Mouse (Mus musculus): ENCODE measurements at regions not wholly inside any gene's neighbourhood (a gene's known extent, or its start where the extent isn't known, plus 50 kb on each side); places are given as distances from the start of the nearest gene placed in this dataset.

DNA sequence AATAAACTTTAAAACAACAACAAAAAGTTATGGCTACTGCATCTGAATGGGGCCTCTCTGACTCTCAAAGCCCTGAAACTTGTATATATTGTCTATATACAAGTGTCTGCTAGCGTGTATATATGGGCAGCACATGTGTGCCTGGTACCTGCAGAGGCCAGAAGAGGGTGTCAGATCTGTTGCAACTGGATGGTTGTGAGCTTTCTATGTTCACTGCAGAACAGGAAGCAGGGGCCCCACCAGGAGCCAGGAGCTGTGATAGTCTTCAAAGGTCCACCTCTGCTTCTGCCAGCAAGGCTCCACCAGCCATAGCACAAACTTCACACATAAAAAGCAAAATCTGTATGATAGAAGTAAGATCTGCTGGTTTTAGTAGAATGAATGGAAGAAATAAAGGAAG lies 297.1 kb upstream of the Rnaseh2b start:
- DNase-seq (ENCODE audit: low spot score) = no peak

GRCm38 (mm10) chr14:61997736-61998135 lies 294.7 kb upstream of the Rnaseh2b start:
- DNase-seq (ENCODE audit: low spot score) = no peak

- DNase-seq (ENCODE audit: low spot score) = no peak
Measured at GRCm38 (mm10) chr14:61998259-61998658, 294.1 kb upstream of the Rnaseh2b start.

DNA sequence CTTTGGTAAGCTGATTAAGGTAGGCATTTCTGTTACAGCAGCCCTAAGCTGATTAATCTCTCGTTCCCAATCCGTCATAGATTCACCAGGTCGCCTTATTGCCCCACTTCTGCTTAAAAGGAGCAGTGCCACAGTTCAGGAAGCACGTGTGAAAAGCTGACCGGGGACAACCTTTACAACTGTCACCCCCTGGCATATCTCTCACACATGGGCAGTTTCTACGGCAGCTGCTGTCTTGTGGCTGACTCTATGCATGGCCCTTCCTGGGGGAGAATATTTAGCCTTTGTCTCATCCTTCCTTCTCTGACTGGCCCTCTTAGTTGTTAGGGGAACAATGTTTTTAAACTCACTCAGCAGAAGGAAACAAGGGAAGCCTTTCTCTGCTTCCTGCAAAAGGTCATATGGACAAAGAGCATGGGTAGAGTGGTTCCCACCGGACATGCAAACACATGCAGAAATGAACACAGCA lies 290.9 kb upstream of the Rnaseh2b start:
- DNase-seq (ENCODE audit: low spot score) = no peak

GRCm38 (mm10) chr14:62002131-62002530 lies 290.3 kb upstream of the Rnaseh2b start:
- DNase-seq (ENCODE audit: low spot score) = no peak

GRCm38 (mm10) chr14:62003013-62003781 lies 289.2 kb upstream of the Rnaseh2b start:
- peak; percentile 9 for DNase-seq (ENCODE audit: low spot score)

DNA sequence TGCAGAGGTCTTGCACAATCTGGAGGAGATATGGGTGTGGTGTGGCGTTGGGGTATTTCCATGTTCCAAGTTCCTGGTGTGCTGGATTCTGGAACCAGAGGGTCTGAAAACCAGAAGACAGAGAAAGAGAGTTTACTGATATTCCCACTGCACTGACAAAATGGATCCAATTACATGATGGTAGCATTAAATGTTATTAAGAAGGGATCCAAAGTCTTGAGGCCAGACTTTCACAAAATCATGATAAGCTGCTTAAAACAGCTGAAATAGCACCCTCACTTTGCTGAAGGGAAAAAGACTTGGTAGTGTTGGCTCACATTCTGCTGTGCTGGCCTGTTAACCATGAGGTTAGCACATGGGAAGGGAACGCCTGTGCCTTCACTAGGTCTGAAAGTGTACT lies 288.6 kb upstream of the Rnaseh2b start:
- peak; percentile 10 for DNase-seq (ENCODE audit: low spot score)

GRCm38 (mm10) chr14:62008707-62009106 lies 283.7 kb upstream of the Rnaseh2b start:
- DNase-seq (ENCODE audit: low spot score) = no peak

GRCm38 (mm10) chr14:62018804-62019203 lies 273.6 kb upstream of the Rnaseh2b start:
- DNase-seq (ENCODE audit: low spot score) = no peak

DNA sequence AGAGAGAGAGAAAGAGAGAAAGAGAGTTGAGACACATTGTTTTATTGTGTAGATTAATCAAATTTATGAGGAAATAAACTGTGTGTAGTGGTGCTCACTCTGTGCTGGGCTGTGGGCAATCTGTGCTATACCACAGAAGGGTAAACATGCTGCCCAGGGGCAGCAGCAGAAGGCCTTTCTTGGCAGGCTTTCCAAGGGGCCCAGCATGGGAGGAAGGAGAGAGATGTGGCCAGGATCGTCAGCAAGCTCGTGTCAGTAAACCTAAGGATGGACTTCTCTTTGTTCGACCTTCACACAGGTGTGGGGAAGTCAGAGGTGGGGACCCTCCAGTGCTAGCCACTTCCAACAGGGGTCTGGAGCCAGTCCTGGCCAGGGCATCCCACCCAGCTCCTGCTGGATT lies 271.4 kb upstream of the Rnaseh2b start:
- no peak for DNase-seq (ENCODE audit: low spot score)

GRCm38 (mm10) chr14:62022193-62022592 lies 270.2 kb upstream of the Rnaseh2b start:
- DNase-seq (ENCODE audit: low spot score) = no peak

DNA sequence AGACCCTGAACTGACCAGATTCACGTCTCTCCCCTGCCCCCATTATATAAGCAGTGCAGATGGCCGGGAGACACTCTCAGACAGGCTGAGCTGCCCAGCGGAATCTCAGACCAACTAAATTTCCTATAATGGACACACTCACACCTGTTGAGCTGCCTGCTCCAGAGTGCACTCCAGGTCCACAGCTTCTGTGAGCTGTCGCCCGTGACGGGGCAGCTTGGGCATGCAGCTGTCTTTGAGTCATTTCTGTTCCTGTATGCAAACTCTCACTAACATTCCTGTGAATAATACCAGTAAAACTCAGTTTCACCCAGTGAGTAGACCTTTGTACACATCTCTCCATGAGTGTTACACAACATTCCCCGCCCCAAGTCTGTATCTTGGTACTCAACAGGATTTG lies 269.4 kb upstream of the Rnaseh2b start:
- no peak for DNase-seq (ENCODE audit: low spot score)

GRCm38 (mm10) chr14:62027751-62028279 lies 264.6 kb upstream of the Rnaseh2b start:
- DNase-seq (ENCODE audit: low spot score) = no peak

DNA sequence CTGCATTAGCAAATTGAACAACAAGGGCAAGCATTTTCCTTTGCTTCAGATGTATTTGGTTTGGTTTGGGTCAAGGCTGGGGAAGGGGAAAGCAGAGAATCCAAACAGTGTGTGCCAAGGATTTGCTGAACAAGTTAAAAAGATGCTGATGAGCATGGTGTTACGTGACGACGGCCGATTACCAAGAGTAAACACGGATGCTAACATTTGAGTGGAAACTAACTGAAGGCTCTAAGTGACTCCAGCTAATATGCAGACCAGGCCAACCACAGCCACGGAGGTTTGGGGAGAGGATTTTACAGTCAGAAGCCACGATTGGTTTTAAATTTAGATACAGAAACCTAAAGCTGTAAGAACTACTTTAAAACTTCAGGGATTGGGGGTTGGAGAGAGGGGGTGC lies 262.3 kb upstream of the Rnaseh2b start:
- DNase-seq (ENCODE audit: low spot score) = no peak

DNA sequence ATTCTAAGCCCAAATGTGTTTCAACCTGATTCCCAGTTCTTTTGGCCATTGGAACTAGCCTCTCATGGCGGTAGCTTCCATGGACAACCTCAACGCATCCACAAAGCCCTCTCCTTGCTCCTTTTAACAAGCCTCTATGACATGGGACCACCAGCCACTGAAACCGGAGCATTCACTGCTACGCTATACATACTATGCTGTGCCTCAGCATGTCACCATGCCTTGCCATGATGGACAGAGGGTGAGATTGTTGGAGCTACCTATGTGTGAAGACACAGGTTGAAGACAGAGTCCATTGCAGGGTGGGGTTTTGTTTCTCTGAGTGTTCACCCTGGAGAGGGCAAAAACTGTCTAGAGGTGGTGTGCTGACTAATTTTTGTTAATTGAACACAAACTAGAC lies 258.7 kb upstream of the Rnaseh2b start:
- DNase-seq (ENCODE audit: low spot score) = no peak

DNA sequence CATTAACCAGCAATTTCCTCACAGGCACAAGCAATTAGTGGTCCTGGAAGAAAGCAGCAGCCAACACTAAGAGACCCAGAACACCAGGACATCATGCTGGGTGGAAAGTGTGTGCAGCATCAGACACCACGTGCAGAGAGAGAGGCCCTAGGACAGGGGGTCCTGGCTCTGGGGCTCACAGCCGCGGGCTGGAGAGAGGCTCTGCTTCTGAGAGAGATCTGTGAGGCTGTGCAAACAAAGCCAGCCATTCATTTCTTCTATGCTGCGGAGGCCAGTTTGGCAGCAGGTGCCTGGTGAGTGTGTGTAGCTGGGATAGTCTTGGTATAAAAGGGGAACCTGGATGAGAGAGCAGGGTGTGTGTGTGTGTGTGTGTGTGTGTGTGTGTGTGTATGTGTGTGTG lies 257.7 kb upstream of the Rnaseh2b start:
- DNase-seq (ENCODE audit: low spot score) = no peak

GRCm38 (mm10) chr14:62035416-62035815 lies 257.0 kb upstream of the Rnaseh2b start:
- no peak for DNase-seq (ENCODE audit: low spot score)

- DNase-seq (ENCODE audit: low spot score) = no peak
Measured at GRCm38 (mm10) chr14:62037514-62037913, 254.9 kb upstream of the Rnaseh2b start.

DNA sequence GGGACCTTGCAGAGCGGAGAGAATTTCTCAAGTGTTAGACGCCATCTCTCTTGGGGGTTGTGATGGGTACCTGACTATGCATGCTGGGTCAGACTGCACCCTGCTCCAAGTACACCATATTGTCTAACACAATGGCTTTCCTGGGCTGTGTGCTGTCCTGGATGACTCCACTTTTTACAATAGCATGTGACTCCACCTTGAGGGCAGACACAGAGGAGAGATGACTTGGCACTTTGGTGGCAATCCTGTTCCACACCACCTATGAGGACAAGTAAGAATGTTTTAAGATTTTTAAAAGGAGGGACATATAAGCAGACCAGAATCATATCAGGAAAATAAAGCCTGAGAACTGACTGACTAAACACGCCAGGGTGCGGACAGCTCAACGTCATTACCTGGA lies 254.5 kb upstream of the Rnaseh2b start:
- no peak for DNase-seq (ENCODE audit: low spot score)

DNA sequence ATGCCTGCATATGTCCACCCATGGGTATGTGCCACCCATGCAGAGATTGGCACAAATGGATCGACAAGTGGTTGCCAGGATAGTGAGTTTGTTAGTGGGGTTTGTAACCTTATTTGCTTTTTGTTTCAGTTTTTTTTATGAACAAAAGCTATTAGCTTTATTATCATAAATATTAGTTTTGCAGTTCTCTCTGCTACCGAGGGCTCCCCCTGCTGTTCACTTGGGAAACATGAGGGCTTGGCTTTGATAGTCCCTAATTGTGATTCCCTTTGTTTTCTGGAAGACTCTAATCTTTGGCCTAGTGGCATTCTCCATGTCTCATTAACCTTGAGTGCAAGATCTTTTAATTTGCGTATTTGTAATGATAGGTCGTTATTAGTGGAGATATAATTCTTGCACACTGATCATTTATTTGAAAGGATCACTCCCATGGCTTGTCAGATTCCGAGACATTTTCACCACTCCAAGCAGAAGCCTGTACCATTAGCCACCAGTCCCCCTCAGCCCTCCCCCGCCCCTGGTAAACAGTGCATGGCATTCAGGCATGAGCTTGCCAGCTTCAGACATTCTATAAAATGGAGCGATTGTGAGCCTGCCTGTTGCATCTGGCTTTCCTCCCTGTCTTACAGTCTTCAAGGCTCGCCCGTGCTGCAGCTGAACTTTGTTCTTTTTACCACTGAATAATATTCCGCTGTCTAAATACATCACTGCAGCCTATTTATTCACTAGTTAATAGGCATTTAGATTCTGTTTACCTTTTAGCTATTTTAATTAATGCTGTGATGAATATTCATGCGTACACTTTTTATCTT lies 249.9 kb upstream of the Rnaseh2b start:
- DNase-seq (ENCODE audit: low spot score) = peak; percentile 68

DNA sequence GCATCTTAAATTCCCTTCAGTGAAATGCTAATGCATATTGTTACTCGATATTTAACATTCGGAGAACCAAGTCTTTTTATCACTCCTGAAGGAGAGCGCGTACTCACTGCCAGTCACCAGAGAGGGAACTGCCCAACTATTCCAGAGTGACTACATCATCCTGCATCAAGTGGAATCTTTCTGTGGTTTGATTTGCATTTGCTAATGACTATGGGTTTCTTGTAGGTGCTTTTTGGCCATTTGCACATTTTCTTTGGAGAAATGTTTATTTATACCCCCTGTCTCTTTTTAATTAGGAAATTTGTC lies 249.3 kb upstream of the Rnaseh2b start:
- no peak for DNase-seq (ENCODE audit: low spot score)

DNA sequence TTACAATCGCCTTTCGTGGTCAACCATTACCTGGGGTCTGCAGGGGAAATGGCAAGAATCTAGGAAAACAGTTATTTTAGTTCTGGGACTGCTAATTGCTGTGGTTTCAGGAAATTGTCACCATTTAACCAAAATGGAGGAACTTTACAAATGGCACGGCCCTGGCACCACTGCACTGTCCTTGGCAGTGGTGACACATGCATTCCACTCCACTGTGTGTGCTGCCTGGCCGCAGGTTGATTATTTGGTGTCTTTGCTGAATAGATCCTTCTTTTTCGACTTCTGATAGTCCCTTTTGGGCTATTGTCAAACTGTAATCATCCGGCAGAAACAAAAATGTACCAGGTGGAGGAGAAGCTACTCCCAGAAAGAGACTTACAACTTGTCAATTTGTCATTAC lies 241.4 kb upstream of the Rnaseh2b start:
- no peak for DNase-seq (ENCODE audit: low spot score)

GRCm38 (mm10) chr14:62051923-62052322 lies 240.5 kb upstream of the Rnaseh2b start:
- DNase-seq (ENCODE audit: low spot score) = no peak
